8 mouse cellular contexts compared by ENCODE assay signal in genomic region chr17:83128843-83129544, GRCm38 (mm10).
DNase-seq lines count a peak whose midpoint lies in the region; ATAC-seq and TF ChIP-seq lines count a peak whose summit lies in the region.

No protein-coding gene starts in this region.

- no peak for TF ChIP-seq CTCF in forebrain, postnatal 0 days (IDR thresholded peaks at IDR 0.05; ENCODE audit: low read depth)
- no peak for TF ChIP-seq CTCF in left cerebral cortex, adult 2 months (IDR thresholded peaks at IDR 0.05)

- WGBS in forebrain, postnatal 0 days: 32% methylated on average over 14 of the region's 14 CpGs

- H3K9ac ChIP-seq in forebrain, postnatal 0 days: no peak overlapping the region

- intact Hi-C loops in left cerebral cortex, adult 2 months (cut with DNase I): no loop called here

- peak overlapping the region; percentile 32 for H3K4me2 ChIP-seq in forebrain, postnatal 0 days (ENCODE audit: low read depth)

- peak; percentile 36 for DNase-seq in adrenal gland, postnatal 10 days
- no peak for DNase-seq in adrenal gland, adult 18-20 months (ENCODE audit: low spot score in 2 of 2)
- DNase-seq in forebrain, postnatal 0 days: peak; percentile 75
- DNase-seq in left cerebral cortex, adult 2 months (ENCODE audit: extremely low spot score in 1 of 2, low spot score in 2 of 2): peak; percentile 58 to 73
- peak; percentile 44 for DNase-seq in skeletal muscle tissue, adult 2 months (ENCODE audit: low read depth, low spot score)
- DNase-seq in urinary bladder, adult 18-20 months (ENCODE audit: low spot score in 2 of 2): no peak
- no peak for DNase-seq in adipocyte (ENCODE audit: low spot score)

- H3K4me3 ChIP-seq in forebrain, postnatal 0 days (ENCODE audit: low read depth, low read length): no peak overlapping the region
- peak overlapping the region; percentile 5; the same call in 1 of the 2 replicates for H3K4me3 ChIP-seq in left cerebral cortex, adult 2 months

- H3K4me1 ChIP-seq in forebrain, postnatal 0 days (ENCODE audit: insufficient read depth): no peaks in the 10 kb centered on the region; the same call in 1 of the 2 replicates

- no peaks in the 10 kb centered on the region for H3K9me3 ChIP-seq in forebrain, postnatal 0 days (ENCODE audit: low read length)

- no peaks in the 10 kb centered on the region for H3K27me3 ChIP-seq in forebrain, postnatal 0 days (ENCODE audit: insufficient read depth, low read length)

- ATAC-seq in cerebellum, adult (ENCODE audit: insufficient number of reproducible peaks, low FRiP score, low TSS enrichment): peak; percentile 77
- ATAC-seq in forebrain, postnatal 0 days: peak; percentile 96

- no peak overlapping the region for H3K27ac ChIP-seq in forebrain, postnatal 0 days (ENCODE audit: low read depth, low read length)
- no peak overlapping the region for H3K27ac ChIP-seq in left cerebral cortex, adult 2 months

- no peaks in the 10 kb centered on the region for H3K36me3 ChIP-seq in forebrain, postnatal 0 days (ENCODE audit: insufficient read depth)

Comparison
In these comparisons a context has a peak if more than half of its experiments do, and no peak if none do; other contexts are left out.
1. DNase-seq: peak in adrenal gland, postnatal 10 days (single experiment), forebrain, postnatal 0 days (single experiment), left cerebral cortex, adult 2 months (2 of 2) and skeletal muscle tissue, adult 2 months (single experiment); none in adrenal gland, adult 18-20 months (0 of 2), urinary bladder, adult 18-20 months (0 of 2) and adipocyte (single experiment).